Mouse (Mus musculus): ENCODE results near the gene Cox8a.

DNA sequence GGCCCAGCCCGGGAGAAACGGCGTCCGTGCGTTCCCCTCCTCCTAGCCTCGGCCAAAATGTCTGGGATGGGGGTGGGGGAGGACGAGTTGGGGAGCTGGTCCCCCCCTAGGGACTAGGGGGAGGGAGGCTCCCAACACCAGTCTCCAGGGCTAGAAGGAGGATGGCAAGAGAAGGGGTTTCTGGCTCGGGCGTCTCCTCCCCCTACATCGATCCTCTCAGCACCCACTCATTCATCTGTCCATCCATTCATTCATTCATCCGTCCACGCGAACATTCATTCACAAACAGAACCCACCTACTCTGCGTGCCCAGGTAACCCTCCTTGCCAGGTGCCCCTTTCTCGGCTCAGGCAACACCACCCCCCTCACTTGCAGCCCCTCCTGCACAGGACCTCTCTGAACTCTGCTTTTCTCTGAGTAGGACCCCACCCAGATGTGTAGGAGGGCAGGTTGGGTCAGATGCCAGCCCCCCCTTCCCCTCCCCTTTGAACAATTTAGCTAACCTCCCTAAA lies 51.2 kb downstream of the Cox8a start:
- no peak for TF ChIP-seq CTCF (IDR thresholded peaks at IDR 0.05; ENCODE audit: insufficient read depth, low read depth, low read length)
- no peak for TF ChIP-seq POLR2A (IDR thresholded peaks at IDR 0.05; ENCODE audit: insufficient read depth, low read depth, low read length)

All from olfactory bulb, adult 2 months (tissue).